Comparison of ENCODE assay signal across 9 mouse cellular contexts in genomic region chr9:43698080-43698712, GRCm38 (mm10). TPM values are rescaled to one million over a fixed set of nuclear protein-coding genes. Genes with fewer than 3 reads are reported as not detected.
DNase-seq lines count a peak whose midpoint lies in the region; ATAC-seq lines count a peak whose summit lies in the region.
"Had no signal": no experiment of that assay in that cellular context is flagged by ENCODE, and none has a peak within 500 bp of the region (broad histone marks: within the 10 kb centered on the region; RNA-seq: fewer than 3 reads in every experiment).

No protein-coding gene starts in this region.

- no peak overlapping the region for H3K4me3 ChIP-seq in forebrain, embryonic 14.5 days (ENCODE audit: low read depth, low read length)
- H3K4me3 ChIP-seq in forebrain, embryonic 12.5 days (replicated peaks) = no peak overlapping the region
- H3K4me3 ChIP-seq in kidney, embryonic 14.5 days (ENCODE audit: low read length) = no peak overlapping the region
- H3K4me3 ChIP-seq: heart, embryonic 15.5 days had no signal

- H3K27ac ChIP-seq in forebrain, embryonic 14.5 days (ENCODE audit: low read depth, low read length) = no peak overlapping the region
- no peak overlapping the region for H3K27ac ChIP-seq in forebrain, embryonic 12.5 days
- H3K27ac ChIP-seq in kidney, embryonic 14.5 days (ENCODE audit: low read depth, low read length) = no peak overlapping the region
- H3K27ac ChIP-seq: heart, embryonic 15.5 days had no signal

- WGBS in forebrain, embryonic 14.5 days = 11% methylated on average over 8 of the region's 8 CpGs
- 7% methylated on average over 8 of the region's 8 CpGs for WGBS in forebrain, embryonic 12.5 days
- WGBS in kidney, embryonic 14.5 days = 13% methylated on average over 8 of the region's 8 CpGs

- no peaks in the 10 kb centered on the region for H3K27me3 ChIP-seq in forebrain, embryonic 14.5 days (replicated peaks; ENCODE audit: control insufficient read depth, insufficient read depth, low read length)
- no peaks in the 10 kb centered on the region for H3K27me3 ChIP-seq in forebrain, embryonic 12.5 days
- no peaks in the 10 kb centered on the region for H3K27me3 ChIP-seq in kidney, embryonic 14.5 days (ENCODE audit: control insufficient read depth, insufficient read depth, low read length)

- H3K36me3 ChIP-seq in forebrain, embryonic 14.5 days (ENCODE audit: control insufficient read depth, insufficient read depth, low read length) = no peaks in the 10 kb centered on the region
- no peaks in the 10 kb centered on the region for H3K36me3 ChIP-seq in forebrain, embryonic 12.5 days (replicated peaks)
- H3K36me3 ChIP-seq in kidney, embryonic 14.5 days (ENCODE audit: control insufficient read depth, insufficient read depth, low read length) = no peaks in the 10 kb centered on the region
- H3K36me3 ChIP-seq: heart, embryonic 15.5 days had no signal

- no peak overlapping the region for H3K4me2 ChIP-seq in forebrain, embryonic 14.5 days (ENCODE audit: low read length)
- no peak overlapping the region for H3K4me2 ChIP-seq in forebrain, embryonic 12.5 days
- no peak overlapping the region for H3K4me2 ChIP-seq in kidney, embryonic 14.5 days (replicated peaks; ENCODE audit: low read depth, low read length)
- H3K4me2 ChIP-seq: heart, embryonic 15.5 days had no signal

- DNase-seq in forebrain, embryonic 14.5 days (ENCODE audit: low spot score) = peak; percentile 71
- DNase-seq in B cell, adult 2 months = peak; percentile 2 to 5
- DNase-seq in embryo, embryonic 10.5 days (ENCODE audit: low spot score) = peak; percentile 93
- DNase-seq in lung, postnatal 36 days = peak; percentile 59
- no peak for DNase-seq in cerebellum, adult 18-20 months
- no peak for DNase-seq in layer of hippocampus, adult 9-10 months (ENCODE audit: low spot score)

- ATAC-seq in forebrain, embryonic 14.5 days = no peak
- ATAC-seq in forebrain, embryonic 12.5 days (ENCODE audit: low FRiP score) = no peak
- peak; percentile 55; the same call in 1 of the 2 replicates for ATAC-seq in kidney, embryonic 14.5 days (ENCODE audit: low FRiP score, low TSS enrichment)

- H3K4me1 ChIP-seq in forebrain, embryonic 14.5 days (ENCODE audit: control insufficient read depth, insufficient read depth, low read length) = peaks cover 3% of the 10 kb centered on the region; the same call in 1 of the 2 replicates
- H3K4me1 ChIP-seq in forebrain, embryonic 12.5 days = peaks cover 16% of the 10 kb centered on the region
- H3K4me1 ChIP-seq in kidney, embryonic 14.5 days (ENCODE audit: control insufficient read depth, insufficient read depth, low read length) = 0 out of 2 replicates have a peak, but pooled peaks cover 4% of the 10 kb centered on the region
- H3K4me1 ChIP-seq: heart, embryonic 15.5 days had no signal

- no peaks in the 10 kb centered on the region for H3K9me3 ChIP-seq in forebrain, embryonic 14.5 days (replicated peaks; ENCODE audit: control insufficient read depth, low read length)
- no peaks in the 10 kb centered on the region for H3K9me3 ChIP-seq in forebrain, embryonic 12.5 days
- no peaks in the 10 kb centered on the region for H3K9me3 ChIP-seq in kidney, embryonic 14.5 days (ENCODE audit: control insufficient read depth, low read length)
- H3K9me3 ChIP-seq: heart, embryonic 15.5 days had no signal

- no peak overlapping the region for H3K9ac ChIP-seq in forebrain, embryonic 14.5 days (ENCODE audit: low read length)
- no peak overlapping the region for H3K9ac ChIP-seq in forebrain, embryonic 12.5 days
- H3K9ac ChIP-seq in kidney, embryonic 14.5 days (ENCODE audit: low read depth, low read length) = no peak overlapping the region
- H3K9ac ChIP-seq: heart, embryonic 15.5 days had no signal

RNA-seq across cellular contexts. Expression of gene Nectin1, which starts 45.6 kb away (rescaled TPM):
- 8.5 and 10.8 TPM in 2 replicates for polyA plus RNA-seq in forebrain, embryonic 14.5 days (2014; fragmentation: Nextera tagmentation; extraction: Ambion mirVana)
- polyA plus RNA-seq in forebrain, embryonic 12.5 days (2016; fragmentation: Nextera tagmentation; extraction: Ambion mirVana) = 11.4 and 12.1 TPM in 2 replicates
- polyA plus RNA-seq in kidney, embryonic 14.5 days (2014; fragmentation: Nextera tagmentation; extraction: Ambion mirVana) = 6.5 and 6.8 TPM in 2 replicates

Comparison
In these comparisons a context has a peak if more than half of its experiments do, and no peak if none do; other contexts are left out.
1. DNase-seq: peak in forebrain, embryonic 14.5 days (single experiment), B cell, adult 2 months (2 of 2), embryo, embryonic 10.5 days (single experiment) and lung, postnatal 36 days (single experiment); none in cerebellum, adult 18-20 months (0 of 2) and layer of hippocampus, adult 9-10 months (single experiment).